Mouse (Mus musculus) heart, embryonic 16.5 days (tissue): Measurements from ENCODE around the gene Crb2. TPM values are rescaled to one million over a fixed set of nuclear protein-coding genes. Genes with fewer than 3 reads are reported as not detected.
A peak's percentile ranks its signal among the peaks of the same experiment; 100 is the strongest.

Source experiments
- ATAC-seq: fragments of 200-750 bp; cut with Nextera tagmentation; replicated peaks from 2 replicates; pipeline ENCODE4 v1.8.0; 2017; ENCODE audit warnings: moderate number of reproducible peaks; ENCODE audit not compliant: insufficient read depth, low FRiP score; ENCODE audit errors: extremely low read depth
- H3K27ac ChIP-seq: fragments of 300-500 bp; sonication (generic); 2 replicates; pipeline ENCODE4 v1.5.1; 2014; ENCODE audit warnings: mild to moderate bottlenecking, low read length, control low read depth, moderate library complexity
- H3K27me3 ChIP-seq: fragments of 300-500 bp; sonication (generic); 2 replicates; pipeline ENCODE4 v1.6.1; 2014; ENCODE audit warnings: low read length, mixed read lengths; ENCODE audit not compliant: control insufficient read depth, insufficient read depth
- H3K36me3 ChIP-seq: fragments of 300-500 bp; sonication (generic); 2 replicates; pipeline ENCODE4 v1.6.1; 2014; ENCODE audit not compliant: control insufficient read depth, insufficient read depth
- H3K4me1 ChIP-seq: fragments of 300-500 bp; sonication (generic); 2 replicates; pipeline ENCODE4 v1.6.1; 2014; ENCODE audit warnings: low read length, mixed read lengths; ENCODE audit not compliant: control insufficient read depth, insufficient read depth
- H3K4me2 ChIP-seq: fragments of 300-500 bp; sonication (generic); 2 replicates; pipeline ENCODE4 v1.6.1; 2014; ENCODE audit warnings: low read depth, mild to moderate bottlenecking, control low read depth, low read length
- H3K4me3 ChIP-seq: fragments of 300-500 bp; sonication (generic); 2 replicates; pipeline ENCODE4 v1.5.1; 2014; ENCODE audit warnings: mild to moderate bottlenecking, control low read depth, low read length
- H3K9ac ChIP-seq: fragments of 300-500 bp; sonication (generic); 2 replicates; pipeline ENCODE4 v1.6.1; 2014; ENCODE audit warnings: low read length, control low read depth
- H3K9me3 ChIP-seq: fragments of 300-500 bp; sonication (generic); replicated peaks from 2 replicates; pipeline ENCODE4 v1.6.1; 2016; ENCODE audit warnings: low read length; ENCODE audit not compliant: control insufficient read depth
- WGBS: fragments of 180-500 bp; shearing (Covaris S2); extraction: QIAGEN DNeasy Blood & Tissue Kit; methylation state at CpG from one replicate; pipeline ENCODE4 v1.1.7; 2014; 5-methylcytosine and 5-hydroxymethylcytosine counted together
- polyA plus RNA-seq: library from polyadenylated mRNA; unstranded; fragments of >200 nt; fragmentation: Nextera tagmentation; extraction: Ambion mirVana; gene quantifications from 2 replicates; pipeline ENCODE4 v1.2.1, GENCODE M21; 2015

Crb2 gene
- polyA plus RNA-seq, 1 experiment from 2014 or later: 0.87 TPM

- H3K9me3 ChIP-seq: 0 out of 2 replicates have a peak, but pooled peaks cover 2% of the 10 kb centered on the region
- H3K27me3 ChIP-seq: peaks cover 29% of the 10 kb centered on the region
- H3K27ac ChIP-seq: no peak overlapping the region
- no peak for ATAC-seq
- no peaks in the 10 kb centered on the region for H3K36me3 ChIP-seq
- H3K4me3 ChIP-seq: no peak overlapping the region
- H3K4me1 ChIP-seq: peaks cover 12% of the 10 kb centered on the region
- 87% methylated on average over 5 of the region's 5 CpGs for WGBS
- no peak overlapping the region for H3K9ac ChIP-seq
- no peak overlapping the region for H3K4me2 ChIP-seq
Observed at GRCm38 (mm10) chr2:37789029-37789428, 13.0 kb downstream of the Crb2 start.

GRCm38 (mm10) chr2:37789995-37790394 is 13.9 kb downstream of the Crb2 start:
- no peak overlapping the region for H3K4me2 ChIP-seq
- H3K4me1 ChIP-seq: peaks cover 12% of the 10 kb centered on the region
- ATAC-seq: no peak
- peaks cover 33% of the 10 kb centered on the region for H3K27me3 ChIP-seq
- no peaks in the 10 kb centered on the region for H3K36me3 ChIP-seq
- H3K9me3 ChIP-seq: 0 out of 2 replicates have a peak, but pooled peaks cover 2% of the 10 kb centered on the region
- no peak overlapping the region for H3K27ac ChIP-seq
- H3K9ac ChIP-seq: no peak overlapping the region
- WGBS: 74% methylated on average over 10 of the region's 10 CpGs
- H3K4me3 ChIP-seq: no peak overlapping the region

- 92% methylated on average over 14 of the region's 14 CpGs for WGBS
- H3K4me1 ChIP-seq: peaks cover 13% of the 10 kb centered on the region
Observed at GRCm38 (mm10) chr2:37790738-37791137, 14.7 kb downstream of the Crb2 start.

GRCm38 (mm10) chr2:37791340-37791739 is 15.3 kb downstream of the Crb2 start:
- 74% methylated on average over 4 of the region's 4 CpGs for whole genome bisulfite sequencing
- H3K4me2 ChIP-seq: no peak overlapping the region
- no peaks in the 10 kb centered on the region for H3K9me3 ChIP-seq
- no peak overlapping the region for H3K27ac ChIP-seq
- H3K9ac ChIP-seq: no peak overlapping the region
- ATAC-seq: no peak
- no peaks in the 10 kb centered on the region for H3K36me3 ChIP-seq
- H3K4me1 ChIP-seq: peaks cover 17% of the 10 kb centered on the region
- H3K27me3 ChIP-seq: peaks cover 27% of the 10 kb centered on the region
- H3K4me3 ChIP-seq: no peak overlapping the region

More at GRCm38 (mm10) chr2:37790738-37791137, 14.7 kb downstream of the Crb2 start:
- Histone ChIP-seq H3K27ac (no peak overlapping the region), H3K9ac (no peak overlapping the region), H3K4me2 (no peak overlapping the region), H3K9me3 (0 out of 2 replicates have a peak, but pooled peaks cover under 1% of the 10 kb centered on the region), H3K36me3 (no peaks in the 10 kb centered on the region), H3K27me3 (peaks cover 30% of the 10 kb centered on the region), H3K4me3 (no peak overlapping the region)
- no peak for ATAC-seq

- no peaks in the 10 kb centered on the region for H3K36me3 ChIP-seq
- ATAC-seq: no peak
- no peaks in the 10 kb centered on the region for H3K9me3 ChIP-seq
- H3K4me3 ChIP-seq: no peak overlapping the region
- H3K27me3 ChIP-seq: peaks cover 18% of the 10 kb centered on the region
- 25% methylated on average over 1 of the region's 1 CpGs for WGBS
- no peak overlapping the region for H3K9ac ChIP-seq
- no peak overlapping the region for H3K4me2 ChIP-seq
- H3K27ac ChIP-seq: no peak overlapping the region
- peaks cover 13% of the 10 kb centered on the region for H3K4me1 ChIP-seq
Observed at GRCm38 (mm10) chr2:37796021-37796420, 20.0 kb downstream of the Crb2 start.

GRCm38 (mm10) chr2:37797046-37797445 is 21.0 kb downstream of the Crb2 start:
- Histone ChIP-seq H3K9ac (no peak overlapping the region), H3K4me1 (peaks cover 13% of the 10 kb centered on the region), H3K27ac (no peak overlapping the region), H3K4me3 (no peak overlapping the region), H3K9me3 (no peaks in the 10 kb centered on the region), H3K4me2 (no peak overlapping the region), H3K36me3 (no peaks in the 10 kb centered on the region), H3K27me3 (peaks cover 16% of the 10 kb centered on the region)
- ATAC-seq: no peak
- 87% methylated on average over 4 of the region's 4 CpGs for WGBS

- Histone ChIP-seq H3K27me3 (peaks cover 4% of the 10 kb centered on the region; the same call in 1 of the 2 replicates), H3K4me1 (peaks cover 13% of the 10 kb centered on the region), H3K27ac (no peak overlapping the region), H3K9ac (0 out of 2 replicates have a peak overlapping the region, but pooled peaks have one; percentile 30), H3K4me2 (no peak overlapping the region), H3K9me3 (no peaks in the 10 kb centered on the region), H3K36me3 (no peaks in the 10 kb centered on the region), H3K4me3 (no peak overlapping the region)
- ATAC-seq: no peak
- 51% methylated on average over 6 of the region's 6 CpGs for WGBS
Observed at GRCm38 (mm10) chr2:37799137-37799536, 23.1 kb downstream of the Crb2 start.

GRCm38 (mm10) chr2:37801687-37802086 is 25.6 kb downstream of the Crb2 start:
- H3K9ac ChIP-seq: no peak overlapping the region
- no peaks in the 10 kb centered on the region for H3K9me3 ChIP-seq
- H3K27me3 ChIP-seq: no peaks in the 10 kb centered on the region
- 83% methylated on average over 4 of the region's 4 CpGs for WGBS
- no peak overlapping the region for H3K4me2 ChIP-seq
- ATAC-seq: no peak
- 0 out of 2 replicates have a peak, but pooled peaks cover 4% of the 10 kb centered on the region for H3K36me3 ChIP-seq
- H3K4me1 ChIP-seq: peaks cover 5% of the 10 kb centered on the region
- H3K4me3 ChIP-seq: no peak overlapping the region
- no peak overlapping the region for H3K27ac ChIP-seq

GRCm38 (mm10) chr2:37802610-37803212 is 26.7 kb downstream of the Crb2 start:
- 46% methylated on average over 4 of the region's 4 CpGs for WGBS
- peaks cover 5% of the 10 kb centered on the region for H3K4me1 ChIP-seq
- 0 out of 2 replicates have a peak, but pooled peaks cover 4% of the 10 kb centered on the region for H3K36me3 ChIP-seq
- no peaks in the 10 kb centered on the region for H3K9me3 ChIP-seq
- no peak overlapping the region for H3K4me2 ChIP-seq
- no peak overlapping the region for H3K4me3 ChIP-seq
- ATAC-seq: peak; percentile 59
- no peaks in the 10 kb centered on the region for H3K27me3 ChIP-seq
- no peak overlapping the region for H3K9ac ChIP-seq
- H3K27ac ChIP-seq: no peak overlapping the region
